Mouse (Mus musculus): ENCODE data around the gene Fmnl2. TPM values are rescaled to one million over a fixed set of nuclear protein-coding genes. Genes with fewer than 3 reads are reported as not detected.

Fmnl2 gene
- polyA plus RNA-seq, 1 experiment from 2014 or later = 6.1 TPM

DNA sequence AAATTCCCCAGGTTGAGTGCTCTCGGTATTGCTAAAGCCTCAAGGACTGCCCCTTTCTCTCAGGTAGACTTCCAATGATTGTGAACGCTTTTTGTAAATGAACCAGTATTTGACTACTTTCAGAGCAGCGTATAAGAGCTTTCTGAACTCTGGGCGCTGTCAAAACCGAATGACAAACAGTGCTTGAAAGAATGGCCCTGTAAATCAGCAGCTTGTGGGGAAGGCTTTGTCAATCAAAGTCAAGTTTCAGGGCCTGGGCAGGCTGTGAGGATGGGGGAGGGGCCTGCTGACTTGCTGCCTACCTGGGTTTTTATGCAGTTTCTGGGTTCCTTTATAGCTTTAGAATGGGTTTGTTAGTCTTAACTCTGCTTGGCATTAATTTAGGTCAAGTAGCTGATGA is 56.1 kb downstream of the Fmnl2 start:
- no peak overlapping the region for H3K4me3 ChIP-seq (ENCODE audit: inconsistent target)
- 46% methylated on average over 5 of the region's 5 CpGs for WGBS (ENCODE audit: missing documents)
- H3K79me2 ChIP-seq (ENCODE audit: inconsistent target) = no peaks in the 10 kb centered on the region
- no peak overlapping the region for H3K27ac ChIP-seq
- H3K36me3 ChIP-seq (ENCODE audit: inconsistent target) = no peaks in the 10 kb centered on the region

GRCm38 (mm10) chr2:52915536-52915935 is 57.9 kb downstream of the Fmnl2 start:
- H3K27ac ChIP-seq = no peak overlapping the region
- WGBS (ENCODE audit: missing documents) = 89% methylated on average over 5 of the region's 5 CpGs
- no peaks in the 10 kb centered on the region for H3K79me2 ChIP-seq (ENCODE audit: inconsistent target)

DNA sequence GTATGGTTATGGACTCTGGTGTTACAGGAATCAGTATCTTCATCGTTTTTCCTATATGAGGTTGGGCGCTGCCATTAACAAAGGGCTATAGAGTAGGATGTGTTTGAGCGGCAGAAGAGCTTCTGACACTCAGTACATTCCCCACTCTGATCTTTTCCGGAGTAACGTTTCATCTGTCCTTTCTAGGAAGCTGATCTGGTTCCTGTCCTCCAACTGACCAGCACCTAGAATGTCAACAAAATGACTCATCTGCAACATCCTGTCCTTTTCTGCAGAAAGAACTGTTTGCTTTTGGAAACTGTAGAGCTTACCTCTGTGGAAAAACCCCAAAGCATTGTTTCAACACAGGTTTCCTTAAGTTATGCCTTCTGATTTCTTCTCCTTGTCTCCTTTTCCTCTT is 60.4 kb downstream of the Fmnl2 start:
- 76% methylated on average over 5 of the region's 5 CpGs for WGBS (ENCODE audit: missing documents)
- H3K27ac ChIP-seq = no peak overlapping the region
- no peaks in the 10 kb centered on the region for H3K79me2 ChIP-seq (ENCODE audit: inconsistent target)
- no peak overlapping the region for H3K4me3 ChIP-seq (ENCODE audit: inconsistent target)
- H3K36me3 ChIP-seq (ENCODE audit: inconsistent target) = no peaks in the 10 kb centered on the region

More at GRCm38 (mm10) chr2:52915536-52915935, 57.9 kb downstream of the Fmnl2 start:
- H3K4me3 ChIP-seq (ENCODE audit: inconsistent target) = no peak overlapping the region
- H3K36me3 ChIP-seq (ENCODE audit: inconsistent target) = no peaks in the 10 kb centered on the region

DNA sequence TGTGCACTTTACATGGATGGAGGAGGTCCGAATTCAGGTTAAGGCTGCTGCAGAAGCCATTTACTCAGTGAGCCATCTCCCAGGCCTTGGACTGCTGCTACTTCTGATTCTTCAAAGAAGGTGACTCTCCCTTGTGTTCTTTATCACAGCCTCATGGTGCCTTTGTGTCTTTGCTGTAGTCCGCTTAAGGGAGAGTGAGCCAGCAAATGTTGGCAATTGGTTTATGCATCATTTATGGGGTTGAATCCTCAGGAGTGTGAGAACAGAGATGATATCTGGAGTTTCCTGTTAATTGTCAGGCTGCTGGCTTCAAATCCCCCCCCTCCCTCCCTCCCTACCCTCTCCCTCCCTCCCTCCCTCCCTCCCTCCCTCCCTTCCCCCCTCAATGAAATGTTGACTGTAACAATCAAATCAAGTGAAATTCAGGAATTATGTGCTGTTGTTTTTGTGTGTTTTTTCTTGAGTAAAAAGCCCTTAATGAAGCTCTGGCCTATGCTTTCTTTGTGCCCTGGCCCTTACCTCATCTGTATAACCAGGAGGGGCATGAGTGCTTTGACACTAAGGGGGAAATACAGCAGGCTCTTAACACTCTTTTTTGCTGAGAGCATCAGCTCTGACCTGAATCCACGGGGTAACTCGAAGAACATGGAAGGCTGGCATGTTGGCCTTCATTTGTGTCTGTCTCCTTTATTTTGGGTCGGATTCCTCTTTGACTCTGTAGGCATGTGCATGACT is 63.2 kb downstream of the Fmnl2 start:
- WGBS (ENCODE audit: missing documents) = 91% methylated on average over 5 of the region's 5 CpGs
- Histone ChIP-seq H3K4me3 (ENCODE audit: inconsistent target) (no peak overlapping the region), H3K36me3 (ENCODE audit: inconsistent target) (no peaks in the 10 kb centered on the region), H3K79me2 (ENCODE audit: inconsistent target) (no peaks in the 10 kb centered on the region), H3K27ac (no peak overlapping the region)

DNA sequence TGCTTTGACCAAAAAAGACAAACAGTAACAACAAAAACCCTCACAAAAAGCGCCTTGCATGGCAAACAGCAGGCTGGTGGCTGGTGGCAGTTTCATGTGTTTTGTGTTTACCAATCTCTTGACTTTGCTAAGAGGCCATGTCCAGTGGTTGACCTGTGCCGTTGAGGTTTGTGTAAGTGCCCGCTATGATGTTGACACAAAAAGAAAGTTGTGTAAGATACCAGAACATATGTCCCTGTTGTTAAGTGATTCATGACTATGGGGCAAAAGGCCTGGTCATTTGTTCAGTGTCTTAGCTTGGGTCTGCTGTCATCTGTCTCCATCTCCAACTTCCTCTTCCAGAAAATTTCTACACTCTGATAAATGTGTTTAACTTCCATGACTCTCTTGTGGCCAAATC is 67.4 kb downstream of the Fmnl2 start:
- H3K27ac ChIP-seq = no peak overlapping the region
- no peaks in the 10 kb centered on the region for H3K79me2 ChIP-seq (ENCODE audit: inconsistent target)
- H3K36me3 ChIP-seq (ENCODE audit: inconsistent target) = no peaks in the 10 kb centered on the region
- WGBS (ENCODE audit: missing documents) = 33% methylated on average over 3 of the region's 3 CpGs
- H3K4me3 ChIP-seq (ENCODE audit: inconsistent target) = no peak overlapping the region

- Histone ChIP-seq H3K4me3 (ENCODE audit: inconsistent target) (no peak overlapping the region), H3K36me3 (ENCODE audit: inconsistent target) (no peaks in the 10 kb centered on the region), H3K27ac (no peak overlapping the region), H3K79me2 (ENCODE audit: inconsistent target) (no peaks in the 10 kb centered on the region)
- WGBS (ENCODE audit: missing documents) = 52% methylated on average over 3 of the region's 3 CpGs
These were observed 69.7 kb downstream of the Fmnl2 start for GRCm38 (mm10) chr2:52927381-52927780.

DNA sequence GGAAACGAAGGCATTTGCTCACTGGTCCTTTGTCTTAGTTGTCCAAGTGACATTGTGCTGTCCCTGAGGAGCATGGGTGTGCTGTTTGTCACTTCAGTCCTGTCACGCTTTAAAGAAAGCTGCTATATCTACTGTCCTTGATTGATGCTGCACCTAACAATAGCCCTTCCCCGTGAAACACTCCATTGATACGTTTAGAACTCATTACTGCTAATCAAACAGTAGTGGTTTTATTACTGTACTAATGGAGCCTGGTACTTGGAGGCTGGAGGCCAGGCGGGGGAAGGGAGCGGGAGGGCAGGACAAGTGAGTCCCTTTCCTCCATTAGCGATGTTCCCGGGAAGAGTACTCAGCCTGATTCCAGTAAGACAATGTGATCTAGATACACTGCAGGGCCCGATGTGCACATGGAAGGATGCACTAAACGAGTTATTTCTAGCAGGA is 70.2 kb downstream of the Fmnl2 start:
- Histone ChIP-seq H3K27ac (no peak overlapping the region), H3K79me2 (ENCODE audit: inconsistent target) (no peaks in the 10 kb centered on the region), H3K4me3 (ENCODE audit: inconsistent target) (no peak overlapping the region), H3K36me3 (ENCODE audit: inconsistent target) (no peaks in the 10 kb centered on the region)
- WGBS (ENCODE audit: missing documents) = 75% methylated on average over 10 of the region's 10 CpGs

GRCm38 (mm10) chr2:52928401-52928800 is 70.7 kb downstream of the Fmnl2 start:
- 98% methylated on average over 3 of the region's 3 CpGs for WGBS (ENCODE audit: missing documents)
- no peaks in the 10 kb centered on the region for H3K79me2 ChIP-seq (ENCODE audit: inconsistent target)
- H3K36me3 ChIP-seq (ENCODE audit: inconsistent target) = no peaks in the 10 kb centered on the region
- H3K27ac ChIP-seq = no peak overlapping the region
- H3K4me3 ChIP-seq (ENCODE audit: inconsistent target) = no peak overlapping the region

DNA sequence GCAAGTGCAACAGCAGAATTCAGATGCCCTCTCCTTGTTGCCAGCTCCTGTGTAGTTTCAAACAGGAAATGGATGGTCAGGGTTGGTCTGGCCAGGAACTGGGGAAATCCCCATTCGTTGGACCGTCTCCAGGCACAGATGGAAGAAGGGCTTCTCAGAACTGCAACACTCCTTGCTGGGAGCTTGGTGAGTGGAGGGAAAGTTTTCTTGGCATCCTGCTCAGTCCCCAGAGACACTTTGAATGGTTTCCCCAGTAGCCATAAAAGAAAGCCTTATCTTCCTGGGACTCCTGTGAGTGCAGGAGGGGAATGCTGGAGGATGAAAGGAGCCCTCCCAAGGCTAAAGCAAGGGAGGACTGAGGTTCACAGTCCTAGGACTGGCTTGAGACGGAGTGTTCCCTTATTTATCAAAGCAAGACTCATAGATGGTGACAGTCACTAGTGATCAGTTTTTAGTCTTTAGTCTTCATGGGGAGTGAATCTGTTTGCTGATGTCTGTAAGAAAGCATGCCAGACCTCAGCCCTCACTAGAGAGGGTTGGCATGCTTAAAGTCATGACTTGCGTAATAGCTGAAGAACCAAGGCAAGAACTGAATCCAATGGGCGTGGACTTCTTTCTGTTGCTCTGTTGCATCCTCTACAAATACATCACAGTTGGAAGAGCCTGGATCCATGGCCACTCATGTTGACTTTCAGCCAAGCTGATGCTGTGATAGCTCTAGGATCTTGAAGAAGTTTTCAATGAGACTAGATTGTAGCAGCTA is 72.6 kb downstream of the Fmnl2 start:
- 40% methylated on average over 5 of the region's 5 CpGs for WGBS (ENCODE audit: missing documents)
- no peak overlapping the region for H3K4me3 ChIP-seq (ENCODE audit: inconsistent target)
- no peak overlapping the region for H3K27ac ChIP-seq
- H3K36me3 ChIP-seq (ENCODE audit: inconsistent target) = no peaks in the 10 kb centered on the region
- no peaks in the 10 kb centered on the region for H3K79me2 ChIP-seq (ENCODE audit: inconsistent target)

DNA sequence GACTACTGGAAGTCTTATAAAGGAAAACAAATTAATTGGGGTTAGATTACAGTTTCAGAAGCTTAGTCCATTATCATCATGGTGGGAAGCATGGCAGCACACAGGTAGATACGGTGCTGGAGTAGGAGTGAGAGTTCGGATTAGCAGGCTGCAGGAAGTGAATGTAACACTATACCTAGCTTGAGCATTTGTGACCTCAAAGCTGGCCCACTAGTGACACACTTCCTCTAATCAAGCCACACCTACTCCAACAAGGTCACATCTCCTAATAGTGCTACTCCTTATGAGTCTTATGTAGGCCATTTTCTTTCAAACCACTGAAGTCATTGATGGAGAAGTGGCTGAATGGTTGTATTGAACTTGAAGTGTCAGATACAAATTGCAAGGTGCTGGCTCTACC is 73.7 kb downstream of the Fmnl2 start:
- no peaks in the 10 kb centered on the region for H3K36me3 ChIP-seq (ENCODE audit: inconsistent target)
- H3K79me2 ChIP-seq (ENCODE audit: inconsistent target) = no peaks in the 10 kb centered on the region
- WGBS (ENCODE audit: missing documents) = 90% methylated on average over 2 of the region's 2 CpGs
- no peak overlapping the region for H3K27ac ChIP-seq
- no peak overlapping the region for H3K4me3 ChIP-seq (ENCODE audit: inconsistent target)

DNA sequence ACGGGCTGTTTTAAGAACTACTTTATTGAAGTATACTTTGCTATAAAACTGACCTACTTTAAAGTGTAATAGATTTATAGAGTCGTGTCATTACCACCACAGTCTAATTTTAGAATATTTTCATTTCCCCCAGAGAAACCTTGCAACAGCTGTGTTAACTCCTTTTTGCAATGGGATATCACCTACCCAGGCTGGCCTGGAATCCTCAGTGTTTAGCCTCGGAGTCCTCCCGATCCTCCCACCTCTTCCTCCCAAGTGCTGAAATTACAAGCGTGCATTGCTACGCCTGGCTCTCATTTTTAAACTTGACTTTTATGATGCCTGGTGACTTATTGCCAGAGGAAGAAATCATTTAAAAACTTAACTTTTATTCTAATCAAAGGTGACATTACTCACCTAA is 78.2 kb downstream of the Fmnl2 start:
- Histone ChIP-seq H3K4me3 (ENCODE audit: inconsistent target) (no peak overlapping the region), H3K79me2 (ENCODE audit: inconsistent target) (no peaks in the 10 kb centered on the region), H3K36me3 (ENCODE audit: inconsistent target) (no peaks in the 10 kb centered on the region), H3K27ac (no peak overlapping the region)
- WGBS (ENCODE audit: missing documents) = 66% methylated on average over 6 of the region's 6 CpGs

GRCm38 (mm10) chr2:52938351-52939074 is 80.9 kb downstream of the Fmnl2 start:
- H3K36me3 ChIP-seq (ENCODE audit: inconsistent target) = no peaks in the 10 kb centered on the region
- 42% methylated on average over 6 of the region's 6 CpGs for WGBS (ENCODE audit: missing documents)
- no peaks in the 10 kb centered on the region for H3K79me2 ChIP-seq (ENCODE audit: inconsistent target)
- no peak overlapping the region for H3K4me3 ChIP-seq (ENCODE audit: inconsistent target)
- peak overlapping the region; percentile 31 for H3K27ac ChIP-seq

- WGBS (ENCODE audit: missing documents) = 33% methylated on average over 9 of the region's 9 CpGs
- peak overlapping the region; percentile 28 for H3K27ac ChIP-seq
- peak overlapping the region; percentile 13 for H3K4me3 ChIP-seq (ENCODE audit: inconsistent target)
- H3K36me3 ChIP-seq (ENCODE audit: inconsistent target) = no peaks in the 10 kb centered on the region
- H3K79me2 ChIP-seq (ENCODE audit: inconsistent target) = no peaks in the 10 kb centered on the region
These were observed 86.2 kb downstream of the Fmnl2 start for GRCm38 (mm10) chr2:52943644-52944423.

DNA sequence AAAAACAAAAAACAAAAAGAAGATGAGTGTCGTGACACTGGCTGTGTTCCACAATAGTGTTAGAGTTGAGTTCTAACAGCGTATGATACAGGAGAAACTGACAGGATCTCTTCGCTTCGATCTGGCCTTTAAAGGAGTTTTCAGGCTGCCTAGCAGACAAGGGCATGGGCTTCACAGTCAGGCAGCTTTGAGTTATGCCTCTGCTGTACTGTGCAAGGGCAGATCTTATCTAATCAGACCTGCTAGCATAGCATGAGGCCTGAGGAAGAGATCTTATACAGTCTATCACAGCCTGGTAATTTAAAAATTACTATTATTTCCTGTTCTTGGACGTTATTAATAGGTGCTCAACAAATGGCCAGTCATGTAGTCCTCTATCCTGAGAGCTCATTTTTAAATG is 86.9 kb downstream of the Fmnl2 start:
- Histone ChIP-seq H3K36me3 (ENCODE audit: inconsistent target) (no peaks in the 10 kb centered on the region), H3K4me3 (ENCODE audit: inconsistent target) (no peak overlapping the region), H3K27ac (no peak overlapping the region), H3K79me2 (ENCODE audit: inconsistent target) (no peaks in the 10 kb centered on the region)
- 86% methylated on average over 5 of the region's 5 CpGs for WGBS (ENCODE audit: missing documents)

All from macrophage (primary cell).